Mouse (Mus musculus) MEL (cell line): ENCODE results near the gene Nhsl2.

Experiments
- CHD2 ChIP-seq: IDR thresholded peaks from 2 replicates; pipeline ENCODE4 v1.6.1; 2011; ENCODE audit warnings: low read length, improper control_type of control experiment
- CTCF ChIP-seq, 3 experiments: IDR thresholded peaks in 2 of 3; conservative IDR thresholded peaks in 1 of 3; 2 replicates each; pipeline ENCODE4 v1.5.1; 2011 to 2012; ENCODE audit warnings: low read length in 3 of 3, low read depth in 2 of 3, mild to moderate bottlenecking in 2 of 3, improper control_type of control experiment in 1 of 3, inconsistent platforms in 1 of 3, mixed read lengths in 1 of 3, moderate library complexity in 1 of 3; ENCODE audit not compliant: control insufficient read depth in 1 of 3, insufficient read depth in 1 of 3, poor library complexity in 1 of 3, severe bottlenecking in 1 of 3
- E2F4 ChIP-seq: IDR thresholded peaks from 2 replicates; pipeline ENCODE4 v1.6.1; 2011; ENCODE audit warnings: low read depth, low read length, improper control_type of control experiment, borderline replicate concordance
- EP300 ChIP-seq, 2 experiments: IDR thresholded peaks; 2 replicates each; pipeline ENCODE4 v1.6.1; 2011; ENCODE audit warnings: improper control_type of control experiment in 2 of 2, low read length in 2 of 2, low read depth in 1 of 2, mild to moderate bottlenecking in 1 of 2
- HCFC1 ChIP-seq: IDR thresholded peaks from 2 replicates; pipeline ENCODE4 v1.6.1; 2012; ENCODE audit warnings: low read depth, mild to moderate bottlenecking, inconsistent platforms, low read length, improper control_type of control experiment, moderate library complexity
- MYB ChIP-seq: IDR thresholded peaks from 2 replicates; pipeline ENCODE4 v1.6.1; 2011; ENCODE audit warnings: mild to moderate bottlenecking, low read depth, low read length, improper control_type of control experiment
- POLR2A ChIP-seq, 2 experiments: IDR thresholded peaks; 2 replicates each; pipeline ENCODE4 v1.6.1; 2011 to 2012; ENCODE audit warnings: low read length in 2 of 2, mild to moderate bottlenecking in 2 of 2, control low read depth in 1 of 2, improper control_type of control experiment in 1 of 2, low read depth in 1 of 2, moderate library complexity in 1 of 2; ENCODE audit not compliant: control insufficient read depth in 1 of 2, insufficient read depth in 1 of 2, poor library complexity in 1 of 2
- POLR2AphosphoS2 ChIP-seq: IDR thresholded peaks from 2 replicates; pipeline ENCODE4 v1.6.1; 2011; ENCODE audit warnings: low read length, improper control_type of control experiment
- RAD21 ChIP-seq: IDR thresholded peaks from 2 replicates; pipeline ENCODE4 v1.6.1; 2011; ENCODE audit warnings: mild to moderate bottlenecking, low read depth, low read length, improper control_type of control experiment
- SMC3 ChIP-seq: IDR thresholded peaks from 2 replicates; pipeline ENCODE4 v1.6.1; 2011; ENCODE audit warnings: low read depth, low read length, improper control_type of control experiment
- UBTF ChIP-seq: IDR thresholded peaks from 2 replicates; pipeline ENCODE4 v1.6.1; 2012; ENCODE audit warnings: low read depth, mild to moderate bottlenecking, inconsistent platforms, low read length, improper control_type of control experiment, moderate library complexity, borderline replicate concordance; ENCODE audit not compliant: insufficient read depth
- ZMIZ1 ChIP-seq: IDR thresholded peaks from 2 replicates; pipeline ENCODE4 v1.6.1; 2012; ENCODE audit warnings: low read depth, mild to moderate bottlenecking, inconsistent platforms, low read length, improper control_type of control experiment, moderate library complexity
- ZNF384 ChIP-seq: IDR thresholded peaks from 2 replicates; pipeline ENCODE4 v1.6.1; 2012; ENCODE audit warnings: low read depth, mild to moderate bottlenecking, inconsistent platforms, low read length, improper control_type of control experiment

- no peak for TF ChIP-seq HCFC1
- TF ChIP-seq POLR2AphosphoS2: no peak
- no peak for TF ChIP-seq CTCF (IDR thresholded peaks at IDR 0.05 in 2 of 3, conservative IDR thresholded peaks at IDR 0.05 in 1 of 3; ENCODE audit: control insufficient read depth in 1 of 3, insufficient read depth in 1 of 3, low read depth in 2 of 3, low read length in 3 of 3, poor library complexity in 1 of 3, severe bottlenecking in 1 of 3)
- no peak for TF ChIP-seq UBTF
- TF ChIP-seq CHD2: no peak
- no peak for TF ChIP-seq EP300 (IDR thresholded peaks at IDR 0.05; ENCODE audit: low read depth in 1 of 2, low read length in 2 of 2)
- no peak for TF ChIP-seq E2F4
- no peak for TF ChIP-seq ZNF384
- no peak for TF ChIP-seq POLR2A (IDR thresholded peaks at IDR 0.05; ENCODE audit: control insufficient read depth in 1 of 2, insufficient read depth in 1 of 2, low read depth in 1 of 2, low read length in 2 of 2, poor library complexity in 1 of 2)
- TF ChIP-seq SMC3: no peak
- no peak for TF ChIP-seq MYB
- no peak for TF ChIP-seq RAD21
- no peak for TF ChIP-seq ZMIZ1
Measured at GRCm38 (mm10) chrX:101849901-101850551, 841 bp downstream of the Nhsl2 start.
